Mouse (Mus musculus) regulatory T cell (primary cell): ENCODE data around the gene Cage1.

ENCODE experiments used
- in situ Hi-C: fragments of 300-600 bp; cut with MboI, MseI; formaldehyde crosslinking; loops from one replicate; pipeline ENCODE4 v1.15.1; 2025; ENCODE audit warnings: high pct_unique_total_duplicates

The Cage1 gene

DNA sequence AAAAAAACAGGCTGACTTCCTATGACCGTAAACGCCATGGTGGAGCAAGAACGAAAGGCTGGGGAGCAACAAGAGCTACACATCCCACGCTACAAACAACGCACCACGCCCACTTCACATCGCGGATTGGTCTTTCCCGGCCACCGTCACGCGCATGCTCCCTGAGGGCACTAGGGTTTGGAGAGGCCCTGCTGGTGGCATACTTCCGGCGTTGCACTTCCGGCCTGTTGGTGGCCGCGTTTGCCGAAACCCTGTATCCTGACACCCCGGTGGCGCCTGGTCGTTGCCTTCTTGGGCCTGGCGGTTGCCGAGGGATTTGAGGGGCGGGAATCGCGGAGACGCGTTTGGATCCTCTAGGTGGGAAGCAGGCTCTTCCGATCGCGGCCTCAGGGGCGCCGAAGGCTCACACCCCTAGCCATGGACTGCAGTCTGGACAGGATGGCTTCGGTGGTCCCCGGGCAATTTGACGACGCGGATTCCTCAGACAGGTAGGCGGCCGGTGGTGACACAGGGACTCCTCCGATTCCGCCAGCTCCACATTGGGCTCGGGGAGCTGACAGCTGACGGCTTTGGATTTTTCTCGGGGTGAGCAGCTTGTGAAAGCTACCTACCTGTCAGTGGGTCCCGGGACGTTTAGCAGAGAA, at the start of gene Cage1:
TSS of gene Cage1 (minus strand) at position 26 of the 644 bp plus-strand sequence.
- in situ Hi-C loops, result loop anchor here (5.0 kb wide), 1 partner anchor 40 kb away; no protein-coding TSS in a partner anchor

DNA sequence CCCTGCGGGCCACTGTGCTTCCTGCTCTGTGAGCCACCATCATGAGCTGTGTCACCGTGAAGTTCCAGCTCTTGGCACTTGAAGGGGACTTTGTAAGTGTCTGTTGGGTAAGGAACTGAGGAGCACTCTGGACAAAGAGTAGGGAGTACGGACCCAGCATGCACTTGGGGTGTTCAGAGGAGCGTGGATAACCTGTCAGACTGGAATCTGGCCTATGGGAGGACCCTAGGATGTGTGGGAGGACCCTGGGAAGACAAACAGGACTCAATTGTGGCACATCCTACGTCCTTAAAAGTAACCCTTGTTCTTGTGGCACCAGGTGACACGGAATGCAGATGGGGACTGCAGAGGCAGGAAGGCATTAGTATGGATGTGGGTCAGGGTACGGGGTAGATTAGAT, 44.3 kb upstream of the Cage1 start:
- in situ Hi-C loops, result loop anchor here (5.0 kb wide), 1 partner anchor 496 kb away; no protein-coding TSS in a partner anchor

DNA sequence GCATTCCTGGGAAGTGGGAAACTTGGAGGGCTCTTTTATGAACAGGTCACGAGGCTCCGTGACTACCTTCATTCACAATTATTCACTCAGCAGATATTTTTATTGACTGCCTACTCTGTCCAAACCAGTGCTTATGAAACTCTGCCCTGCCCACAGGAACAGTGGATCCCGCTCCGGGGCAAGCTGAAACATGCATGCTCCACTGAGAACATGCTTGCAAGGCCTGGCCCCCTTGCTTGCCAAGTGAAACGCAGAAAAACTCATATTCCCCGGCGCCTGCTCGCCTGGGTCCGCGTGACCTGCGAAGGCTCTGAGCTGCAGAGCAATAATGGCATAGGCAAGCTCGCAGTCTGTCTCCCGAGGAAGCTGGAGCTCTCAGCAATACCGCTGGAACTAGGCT, 43.9 kb upstream of the Cage1 start:
- in situ Hi-C loops, result loop anchor here (5.0 kb wide), 1 partner anchor 497 kb away; no protein-coding TSS in a partner anchor

DNA sequence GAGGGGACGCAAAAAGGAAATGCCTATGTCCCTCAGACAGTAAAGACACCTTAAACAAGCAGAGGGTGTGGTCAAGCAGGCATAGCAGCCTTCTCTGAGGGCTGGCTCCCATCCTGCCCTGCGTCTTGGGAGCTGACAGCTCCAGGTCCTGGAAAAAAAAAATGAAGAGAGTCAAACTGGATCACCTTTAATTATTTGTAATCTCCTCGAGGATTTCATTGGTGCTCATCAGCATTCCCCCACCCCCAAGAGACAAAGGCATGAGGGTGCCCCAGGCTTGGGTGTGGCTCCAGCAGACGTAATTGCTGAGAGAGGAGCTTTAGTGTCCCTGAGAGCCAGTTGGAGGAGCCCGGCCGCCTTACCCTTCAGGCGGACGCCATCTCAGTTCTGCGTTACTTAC, 43.1 kb upstream of the Cage1 start:
- in situ Hi-C loops, result loop anchor here (5.0 kb wide), 1 partner anchor 497 kb away; no protein-coding TSS in a partner anchor

DNA sequence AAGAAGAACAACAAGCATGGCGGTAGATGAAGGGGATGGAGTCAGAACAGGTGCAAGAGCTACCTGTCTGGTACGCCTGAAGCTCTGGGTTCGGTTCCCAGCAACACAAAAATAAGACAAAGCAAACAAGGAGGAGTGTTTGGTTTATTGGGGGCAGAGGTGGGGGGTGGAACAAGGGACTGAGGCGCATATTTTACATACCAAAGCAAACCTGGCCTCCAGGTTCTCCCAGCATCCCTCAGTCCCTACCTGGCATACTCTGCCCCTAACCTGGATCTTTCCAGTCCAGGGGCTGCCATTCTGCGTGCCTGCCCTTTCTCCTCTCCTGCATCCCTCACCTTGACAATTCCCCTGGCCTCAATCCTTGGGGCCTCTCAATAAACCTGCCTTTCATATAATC, 42.5 kb upstream of the Cage1 start:
- in situ Hi-C loops, result no loop called here

DNA sequence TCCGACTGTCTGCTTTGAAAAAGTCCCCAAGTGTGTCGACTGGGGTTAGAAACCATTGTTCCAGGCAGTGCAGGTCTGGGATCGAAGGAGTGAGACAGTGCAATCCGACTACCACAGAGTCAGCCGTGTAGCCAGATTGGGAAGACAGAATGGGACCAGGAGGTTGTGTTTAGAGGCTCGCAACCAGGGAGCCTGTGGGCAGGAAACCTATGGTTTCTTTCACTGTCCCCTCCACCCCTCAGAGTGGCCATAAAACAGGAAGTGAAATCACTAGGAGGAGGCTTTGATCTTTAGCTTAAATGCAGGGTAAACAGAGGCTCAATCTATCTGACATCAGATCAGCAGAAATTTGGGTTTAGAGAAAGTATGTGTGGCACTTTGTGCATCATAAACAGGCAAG, 42.0 kb upstream of the Cage1 start:
- in situ Hi-C loops, result no loop called here

DNA sequence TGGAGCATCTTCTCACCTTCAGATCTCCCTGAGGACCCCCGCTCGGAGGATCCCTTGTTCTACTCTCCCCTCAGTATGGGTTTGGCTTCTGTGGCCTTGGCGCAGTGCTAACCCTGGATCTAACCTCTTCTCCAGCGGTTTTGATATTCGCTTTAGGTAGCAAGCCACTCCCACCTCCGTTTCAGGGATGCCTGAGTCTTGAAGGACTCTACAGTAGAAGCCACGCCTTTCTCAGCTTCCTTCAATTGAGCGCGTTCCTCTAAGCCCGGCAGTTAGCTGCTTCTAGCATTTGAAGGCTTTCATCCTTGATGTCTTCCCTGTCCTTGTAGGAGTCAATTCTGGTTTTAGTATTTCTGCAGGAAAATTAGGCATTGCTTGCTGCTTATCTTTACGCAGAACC, 40.2 kb upstream of the Cage1 start:
- in situ Hi-C loops, result no loop called here

DNA sequence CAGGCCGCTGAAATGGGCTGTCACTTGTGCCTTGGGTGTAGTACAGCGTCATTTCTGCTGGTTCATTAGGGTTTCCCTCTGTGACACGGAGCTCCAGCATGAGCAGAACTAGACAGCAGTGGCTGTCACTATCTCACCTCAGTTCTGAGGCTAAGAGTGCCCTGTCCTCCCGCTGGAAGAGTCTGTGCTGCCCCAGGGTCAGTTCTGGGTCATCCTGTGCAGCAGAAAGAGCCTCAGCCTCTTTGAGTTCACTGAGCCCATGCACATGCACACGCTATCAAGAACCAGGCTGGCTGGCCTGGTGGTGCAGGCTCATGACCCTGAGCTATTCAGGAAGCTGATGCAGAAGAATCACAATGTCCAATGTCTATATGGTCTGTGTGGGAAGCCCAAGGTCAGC, 37.5 kb upstream of the Cage1 start:
- in situ Hi-C loops, result no loop called here

DNA sequence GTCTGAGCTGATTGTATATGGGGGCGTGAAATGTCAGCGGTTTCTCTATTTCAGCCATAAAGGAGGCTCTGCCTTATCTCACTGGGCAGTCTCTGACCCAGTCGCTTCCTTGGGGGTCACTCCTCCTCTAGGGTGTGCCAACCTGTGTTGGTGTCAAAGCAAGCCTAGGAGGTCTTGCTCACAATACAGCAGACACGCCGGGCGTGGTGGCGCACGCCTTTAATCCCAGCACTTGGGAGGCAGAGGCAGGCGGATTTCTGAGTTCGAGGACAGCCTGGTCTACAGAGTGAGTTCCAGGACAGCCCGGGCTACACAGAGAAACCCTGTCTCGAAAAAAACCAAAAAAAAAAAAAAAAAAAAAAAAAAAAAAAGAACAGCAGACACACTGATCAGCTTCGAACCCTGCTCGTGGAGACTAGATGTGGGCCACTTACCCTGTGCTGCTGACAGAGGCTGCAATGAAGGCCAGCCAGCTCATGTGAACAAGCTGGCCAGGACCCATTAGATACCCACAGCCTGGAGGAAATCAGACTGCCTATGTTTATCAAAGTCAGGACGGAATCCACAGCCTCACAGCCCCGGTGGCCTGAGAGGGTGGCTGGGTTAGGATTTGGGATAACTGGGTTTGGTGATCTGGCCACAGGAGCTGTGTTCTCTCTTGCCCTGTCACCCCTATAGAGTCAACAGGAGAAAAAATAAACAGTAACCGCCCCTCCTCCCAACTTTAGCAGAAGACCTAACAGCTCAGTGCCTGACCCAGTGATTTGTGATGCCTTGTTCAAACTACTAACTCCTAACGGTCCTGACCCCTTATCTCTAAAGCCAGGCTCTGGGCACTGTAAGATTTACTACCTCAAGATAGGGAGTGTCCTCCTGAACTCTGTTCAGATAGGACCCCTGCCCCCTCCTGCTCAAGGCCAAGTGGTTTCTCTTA, 36.8 kb upstream of the Cage1 start:
- in situ Hi-C loops, result no loop called here

DNA sequence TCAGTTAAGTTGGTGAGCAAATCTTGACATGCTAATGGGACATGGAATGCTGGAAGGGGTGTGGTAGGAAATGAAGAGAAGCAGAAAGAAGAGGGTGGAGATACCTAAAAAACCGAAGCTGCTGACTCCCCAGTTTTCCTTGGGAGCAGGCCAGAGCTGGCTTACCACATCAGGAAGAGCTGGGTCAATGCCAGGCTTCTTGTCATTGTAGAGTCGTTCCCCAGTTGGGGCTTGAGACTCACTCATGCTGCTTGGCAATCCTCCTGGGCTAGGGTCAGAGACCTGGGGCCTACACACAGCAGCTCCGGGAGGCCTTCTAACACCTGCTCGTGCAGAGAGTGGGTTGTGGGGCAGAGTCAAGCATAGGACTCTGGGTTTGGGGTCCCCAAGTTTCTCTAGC, 34.1 kb upstream of the Cage1 start:
- in situ Hi-C loops, result no loop called here

DNA sequence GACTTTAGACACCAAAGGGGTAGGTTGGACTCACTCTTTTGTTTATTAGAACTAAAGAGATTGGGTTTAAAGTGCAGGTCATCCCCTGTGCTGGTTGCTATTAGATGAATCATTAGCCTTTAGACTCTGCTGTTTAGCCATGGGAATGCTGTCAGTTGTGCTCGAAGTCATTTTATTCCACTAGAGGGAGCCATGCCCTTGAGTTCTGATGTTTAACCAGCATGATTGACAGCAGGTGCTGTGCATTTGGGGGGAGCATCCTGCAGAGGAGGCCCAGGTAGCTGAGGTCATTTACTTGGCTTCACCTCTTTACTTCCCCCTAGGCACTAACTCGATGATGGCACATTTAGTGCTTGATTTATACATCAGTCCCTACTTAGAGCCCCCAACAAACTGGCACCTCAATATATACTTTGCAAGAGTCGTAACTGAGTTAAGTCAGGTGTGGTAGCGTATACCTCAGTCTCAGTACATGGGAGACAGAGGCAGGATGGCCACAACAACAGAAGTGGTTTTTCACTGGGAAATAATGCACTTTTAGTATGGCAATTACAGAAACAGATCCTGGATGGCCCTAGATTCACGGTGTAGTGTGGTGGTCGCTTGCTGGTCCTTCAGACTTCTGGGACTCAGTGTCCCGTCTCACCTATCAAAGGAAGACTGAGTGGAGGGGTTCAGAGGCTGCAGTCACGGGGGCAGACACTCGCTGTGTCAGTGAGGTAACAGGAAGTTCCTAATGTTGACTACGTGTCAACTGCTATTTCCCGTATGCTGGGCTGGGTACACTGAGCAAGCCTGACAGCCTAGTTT, 28.2 kb upstream of the Cage1 start:
- in situ Hi-C loops, result loop anchor here (5.0 to 10.0 kb wide), 2 partner anchors 150 to 447 kb away; no protein-coding TSS in a partner anchor

DNA sequence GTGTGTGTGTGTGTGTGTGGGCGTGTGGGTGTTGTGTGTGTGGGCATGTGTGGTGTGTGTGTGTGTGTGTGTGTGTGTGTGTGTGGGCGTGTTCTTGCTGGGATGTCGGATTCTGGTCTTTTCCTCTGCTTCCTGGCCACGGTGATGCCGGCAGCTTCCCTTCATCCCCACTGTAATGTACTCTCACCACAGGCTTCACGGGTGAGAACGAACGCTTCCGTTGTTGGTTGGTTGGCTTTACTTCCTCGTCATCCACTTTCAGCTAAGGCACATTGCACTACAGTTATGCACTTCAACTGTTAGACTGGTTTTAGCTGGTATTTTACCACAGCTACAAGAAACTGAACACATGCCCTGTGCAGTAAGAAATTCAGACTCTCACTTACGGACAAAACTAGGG, 25.8 kb upstream of the Cage1 start:
- in situ Hi-C loops, result loop anchor here (5.0 to 10.0 kb wide), 2 partner anchors 152 to 450 kb away; no protein-coding TSS in a partner anchor

DNA sequence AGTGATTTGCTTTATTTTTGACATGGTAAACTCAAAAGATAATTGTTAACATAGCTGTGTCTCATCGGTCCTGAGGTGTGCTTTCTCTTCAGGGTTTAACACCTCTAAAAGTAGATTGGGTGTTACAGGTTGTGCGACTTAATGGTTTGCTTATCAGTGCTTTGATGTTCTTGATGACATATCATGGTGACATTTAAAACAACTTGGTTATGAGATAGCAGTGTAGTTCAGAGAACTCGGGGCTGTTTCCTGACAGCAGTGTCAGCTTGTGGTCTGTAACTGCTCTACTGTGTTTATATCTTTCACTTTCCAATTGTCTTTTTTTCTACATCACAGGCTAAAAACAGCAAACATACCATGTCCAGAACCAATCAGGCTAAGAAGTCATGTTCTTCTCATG, 13.0 kb upstream of the Cage1 start:
- in situ Hi-C loops, result no loop called here

DNA sequence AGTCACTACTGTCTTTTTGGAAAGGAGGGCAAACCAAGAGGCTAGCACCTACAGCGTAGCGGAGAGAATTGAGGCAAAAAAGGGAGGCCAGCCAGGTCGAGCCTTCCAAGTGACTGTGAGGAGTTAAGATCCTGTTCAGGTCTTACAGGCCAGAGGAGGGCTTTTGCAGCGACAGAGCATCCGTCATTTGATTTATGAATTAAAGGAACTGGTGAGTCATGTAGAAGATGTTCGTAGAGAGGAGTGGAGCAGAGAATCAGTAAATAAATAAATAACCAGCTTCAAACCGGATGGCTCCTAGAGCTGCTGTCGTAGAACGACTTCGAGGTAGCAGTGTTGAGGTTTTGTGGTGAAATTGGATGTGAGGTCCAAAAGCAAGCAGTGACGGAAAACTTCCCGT, 942 bp upstream of the Cage1 start:
- in situ Hi-C loops, result loop anchor here (5.0 kb wide), 1 partner anchor 41 kb away; no protein-coding TSS in a partner anchor

DNA sequence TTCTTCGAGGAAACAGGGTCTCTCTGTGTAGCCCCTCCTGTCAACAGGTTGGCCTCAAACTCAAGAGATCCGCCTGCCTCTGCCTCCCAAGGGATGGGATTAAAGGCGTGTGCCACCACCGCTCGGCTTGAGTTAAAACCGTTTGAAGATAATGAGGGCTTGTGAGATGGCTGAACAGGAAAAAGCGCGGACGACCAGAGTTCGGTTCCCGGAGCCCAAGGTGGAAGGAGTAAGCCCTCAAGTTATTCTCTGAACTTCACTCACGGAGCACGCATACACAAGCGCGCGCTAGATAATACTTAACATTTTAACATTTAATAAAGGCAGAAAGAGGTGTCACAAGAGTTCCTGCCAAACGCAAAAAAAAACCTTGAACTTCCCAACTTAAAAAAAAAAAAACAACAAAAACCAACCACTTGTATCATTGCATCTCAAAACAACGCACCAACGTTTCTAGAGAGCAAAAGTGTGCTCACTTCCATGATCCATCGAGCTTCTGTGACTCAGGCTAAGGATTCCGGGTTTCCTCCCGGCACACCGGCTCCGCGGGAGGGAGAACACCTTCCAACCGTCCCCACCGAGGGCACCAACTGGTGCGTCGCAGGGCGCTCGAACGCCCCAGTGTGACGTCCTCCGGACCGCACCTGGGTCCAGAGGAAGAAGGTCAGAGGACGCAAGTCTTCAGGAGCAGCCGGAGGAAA, 376 bp downstream of the Cage1 start, which contains the start of gene Riok1:
TSS of gene Riok1 (plus strand) at position 653 of the 701 bp plus-strand sequence.
- in situ Hi-C loops, result loop anchor here (5.0 kb wide), 1 partner anchor 39 kb away; no protein-coding TSS in a partner anchor

DNA sequence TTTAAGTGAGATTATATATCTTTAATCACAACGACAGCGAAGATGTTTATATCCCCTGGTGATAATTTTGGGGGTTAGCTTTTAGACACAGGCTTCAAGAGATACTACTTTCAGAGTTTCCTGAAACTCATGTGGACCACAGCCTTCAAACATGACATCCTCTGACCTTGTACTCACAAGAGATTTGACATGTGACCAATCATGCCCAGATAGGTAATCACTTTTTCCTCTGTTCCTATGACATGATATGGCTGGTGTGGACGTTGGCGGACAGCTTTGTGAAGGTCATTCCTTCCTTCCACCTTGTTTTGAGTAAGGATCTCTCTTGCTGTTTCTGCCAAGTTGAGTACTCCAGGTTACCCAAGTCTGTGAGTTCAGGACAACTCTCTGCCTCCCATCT, 8.5 kb downstream of the Cage1 start:
- in situ Hi-C loops, result no loop called here

DNA sequence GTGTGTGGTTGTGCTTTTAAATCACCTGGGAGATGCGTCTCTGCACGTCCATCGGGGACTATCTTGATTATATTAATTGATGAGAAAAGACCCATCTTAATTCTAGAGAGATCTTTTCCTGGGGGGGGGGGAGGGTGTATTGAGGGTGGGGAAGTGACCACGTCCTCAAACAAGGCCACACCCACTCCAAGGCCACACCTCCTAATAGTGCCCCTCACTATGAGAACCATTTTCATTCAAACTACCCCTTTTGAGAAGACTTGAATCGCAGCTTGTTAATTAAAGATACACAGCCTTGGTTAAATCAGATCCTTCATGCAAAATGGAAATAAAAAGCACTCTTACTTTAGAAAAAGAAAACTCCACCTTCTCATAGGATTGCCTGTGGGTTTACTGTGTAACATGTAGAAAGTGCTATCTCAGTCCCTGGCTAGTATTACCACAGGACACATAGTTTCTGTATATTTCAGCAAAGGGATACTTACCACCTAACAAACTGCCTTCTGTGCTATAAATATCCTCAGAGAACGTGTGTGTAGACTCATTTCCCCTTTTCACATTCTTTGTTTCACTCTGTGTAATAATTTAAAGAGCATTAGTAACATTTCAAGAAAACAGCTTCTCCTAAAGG, 9.1 kb downstream of the Cage1 start:
- in situ Hi-C loops, result no loop called here

DNA sequence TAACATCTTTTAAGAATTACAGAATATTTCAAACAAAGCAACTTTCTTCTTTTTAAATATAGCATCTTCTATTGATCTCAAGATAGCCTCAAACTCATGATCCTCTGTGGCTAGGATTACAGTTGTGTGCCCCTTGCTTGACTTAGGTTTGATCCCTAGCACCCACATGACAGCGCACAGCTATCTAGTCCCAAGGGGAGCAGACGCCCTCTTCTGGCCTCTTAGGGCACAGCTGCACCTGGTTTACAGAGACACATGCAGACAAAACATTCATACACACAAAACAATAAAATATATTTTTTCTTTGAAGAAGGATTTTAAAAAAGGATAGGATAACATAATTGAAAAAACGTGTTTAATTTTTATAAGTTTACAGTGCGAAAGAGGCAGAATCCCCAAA, 11.0 kb downstream of the Cage1 start:
- in situ Hi-C loops, result no loop called here

DNA sequence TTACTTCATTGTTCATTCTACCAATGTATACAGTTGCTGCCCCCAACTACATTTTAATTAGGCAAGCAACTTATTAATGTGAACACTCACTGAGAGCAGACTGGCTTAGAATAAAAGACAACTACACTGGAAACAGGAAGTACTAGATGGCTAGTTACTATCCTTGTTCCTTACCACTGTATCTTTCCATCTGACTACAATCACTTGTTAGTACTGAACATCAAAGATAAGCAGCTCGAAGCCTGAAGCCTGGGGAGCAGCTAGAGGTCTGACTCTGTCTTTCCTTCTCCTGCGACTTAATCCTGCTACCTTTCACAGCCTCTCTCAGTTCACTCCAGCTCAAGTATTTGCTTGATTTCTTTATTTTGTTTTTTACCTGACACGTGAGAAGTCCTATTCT, 18.1 kb downstream of the Cage1 start:
- in situ Hi-C loops, result no loop called here

DNA sequence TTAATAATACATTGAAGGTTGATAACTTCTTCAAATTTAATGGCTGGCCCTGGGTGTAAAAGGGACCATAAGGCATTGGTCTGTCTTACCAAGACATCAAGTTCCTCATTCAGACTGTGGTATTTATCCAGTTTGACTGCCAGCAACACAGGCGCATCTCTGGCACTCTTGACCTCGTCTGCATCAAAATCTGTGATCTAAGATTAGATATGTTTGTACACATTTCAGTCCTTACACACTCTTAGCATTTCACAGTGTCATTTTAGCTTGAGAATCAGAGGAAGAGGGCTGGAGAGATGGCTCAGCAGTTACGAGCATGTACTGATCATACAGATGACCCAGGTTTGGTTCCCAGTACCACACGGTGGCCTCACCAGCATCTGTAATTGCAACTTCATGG, 21.3 kb downstream of the Cage1 start:
- in situ Hi-C loops, result no loop called here
